Mouse (Mus musculus) layer of hippocampus, postnatal 25 days (tissue): Measurements from ENCODE around the gene Ccdc81. TPM values are rescaled to one million over a fixed set of nuclear protein-coding genes. Genes with fewer than 3 reads are reported as not detected.

ENCODE experiments used
- total RNA-seq, 2 experiments: library from RNA; stranded (reverse); gene quantifications; 2 replicates each; pipeline ENCODE4 v1.2.3; 2021

Gene Ccdc81
- total RNA-seq, 2 experiments from 2014 or later, result 0.42 to 0.52 TPM

Other genes starting within 250 kb of the Ccdc81 start
- 100 to 1,000 TPM in 1 of 2 experiments, 10 to 100 TPM in 1; 85.0 to 105 TPM for gene Hikeshi, start 37.6 kb upstream of the Ccdc81 start, total RNA-seq
- 10 to 100 TPM; 33.6 to 40.3 TPM for gene Eed, start 77.4 kb upstream of the Ccdc81 start, total RNA-seq
- 100 to 1,000 TPM; 145 to 155 TPM for gene Picalm, start 226.6 kb upstream of the Ccdc81 start, total RNA-seq